Mouse (Mus musculus) lung, postnatal 0 days (tissue): ENCODE results near the gene Myh14. TPM values are rescaled to one million over a fixed set of nuclear protein-coding genes. Genes with fewer than 3 reads are reported as not detected.

Source experiments
- ATAC-seq: fragments of 200-750 bp; cut with Nextera tagmentation; 2 replicates; pipeline ENCODE4 v1.8.0; 2017; ENCODE audit warnings: moderate library complexity
- DNase-seq: peaks from one replicate; pipeline ENCODE4 v3.0.0-alpha.2; 2016; ENCODE audit warnings: low spot score
- H3K27ac ChIP-seq: fragments of 300-500 bp; sonication (generic); 2 replicates; pipeline ENCODE4 v1.5.1; 2014; ENCODE audit warnings: antibody characterized with exemption, mild to moderate bottlenecking, low read length, mixed read lengths
- H3K27me3 ChIP-seq: fragments of 300-500 bp; sonication (generic); replicated peaks from 2 replicates; pipeline ENCODE4 v1.6.1; 2014; ENCODE audit warnings: low read length, mixed read lengths; ENCODE audit not compliant: insufficient read depth
- H3K36me3 ChIP-seq: fragments of 300-500 bp; sonication (generic); 2 replicates; pipeline ENCODE4 v1.6.1; 2014; ENCODE audit warnings: low read length, mixed read lengths; ENCODE audit not compliant: insufficient read depth
- H3K4me1 ChIP-seq: fragments of 300-500 bp; sonication (generic); 2 replicates; pipeline ENCODE4 v1.6.1; 2014; ENCODE audit warnings: antibody characterized with exemption, low read depth, low read length, mixed read lengths; ENCODE audit not compliant: insufficient read depth
- H3K4me2 ChIP-seq: fragments of 300-500 bp; sonication (generic); replicated peaks from 2 replicates; pipeline ENCODE4 v1.6.1; 2014; ENCODE audit warnings: low read depth, mild to moderate bottlenecking, low read length, moderate library complexity, mixed read lengths
- H3K4me3 ChIP-seq: fragments of 300-500 bp; sonication (generic); 2 replicates; pipeline ENCODE4 v1.5.1; 2014; ENCODE audit warnings: low read depth, low read length
- H3K9ac ChIP-seq: fragments of 300-500 bp; sonication (generic); replicated peaks from 2 replicates; pipeline ENCODE4 v1.6.1; 2014; ENCODE audit warnings: low read depth, mild to moderate bottlenecking
- H3K9me3 ChIP-seq: fragments of 300-500 bp; sonication (generic); 2 replicates; pipeline ENCODE4 v1.6.1; 2016; ENCODE audit warnings: low read length, mixed read lengths
- CTCF ChIP-seq: IDR thresholded peaks from 2 replicates; pipeline ENCODE4 v1.5.1; 2016; ENCODE audit warnings: antibody characterized with exemption, mild to moderate bottlenecking
- EP300 ChIP-seq: IDR thresholded peaks from 2 replicates; pipeline ENCODE4 v1.6.1; 2016; ENCODE audit warnings: antibody characterized with exemption, mild to moderate bottlenecking, control low read depth
- WGBS: fragments of 180-500 bp; shearing (Covaris S2); extraction: QIAGEN DNeasy Blood & Tissue Kit; methylation state at CpG from one replicate; pipeline ENCODE4 v1.1.7; 2014; 5-methylcytosine and 5-hydroxymethylcytosine counted together
- polyA plus RNA-seq: library from polyadenylated mRNA; unstranded; fragments of >200 nt; fragmentation: Nextera tagmentation; extraction: Ambion mirVana; gene quantifications from 2 replicates; pipeline ENCODE4 v1.2.1, GENCODE M21; 2015

Gene Myh14
- polyA plus RNA-seq, 1 experiment from 2014 or later, result 215 TPM

DNA sequence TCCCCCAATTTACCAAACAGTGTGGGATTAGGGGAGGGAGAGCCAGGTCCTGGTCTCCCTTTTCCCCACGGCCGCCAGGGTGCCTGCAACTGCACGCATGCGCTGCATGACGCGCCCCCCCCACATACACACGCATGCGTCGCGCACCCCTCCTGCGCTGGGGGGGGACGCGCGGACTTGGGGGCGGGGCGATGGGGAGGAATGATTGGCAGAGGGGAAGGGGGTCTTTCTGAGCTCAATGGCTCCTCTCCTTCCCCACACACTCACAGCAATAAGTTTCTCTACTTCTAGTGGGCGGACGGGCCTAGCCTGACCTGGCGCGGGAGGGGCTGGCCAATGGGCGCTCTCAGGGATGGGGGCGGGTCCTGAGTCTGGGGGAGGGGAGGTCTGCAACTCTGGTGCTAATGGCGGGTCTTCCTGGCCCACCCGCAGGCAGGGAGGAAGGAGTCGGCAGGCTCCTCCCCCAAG, 66.5 kb downstream of the Myh14 start:
- Histone ChIP-seq H3K9ac (0 out of 2 replicates have a peak overlapping the region, but pooled peaks have one; percentile 23), H3K27me3 (0 out of 2 replicates have a peak, but pooled peaks cover 12% of the 10 kb centered on the region), H3K4me3 (no peak overlapping the region), H3K9me3 (no peaks in the 10 kb centered on the region), H3K4me2 (peak overlapping the region; percentile 44), H3K27ac (no peak overlapping the region), H3K36me3 (peaks cover 9% of the 10 kb centered on the region; the same call in 1 of the 2 replicates), H3K4me1 (no peaks in the 10 kb centered on the region)
- DNase-seq (peak; percentile 36), ATAC-seq (peak; percentile 31)
- peak; percentile 47 for TF ChIP-seq CTCF
- TF ChIP-seq EP300, result no peak
- under 1% methylated on average over 18 of the region's 25 CpGs for WGBS

- Histone ChIP-seq H3K4me1 (no peaks in the 10 kb centered on the region), H3K4me2 (no peak overlapping the region), H3K27me3 (0 out of 2 replicates have a peak, but pooled peaks cover 12% of the 10 kb centered on the region), H3K4me3 (no peak overlapping the region), H3K27ac (no peak overlapping the region), H3K9ac (no peak overlapping the region), H3K36me3 (peaks cover 9% of the 10 kb centered on the region; the same call in 1 of the 2 replicates), H3K9me3 (no peaks in the 10 kb centered on the region)
- DNase-seq, result no peak
- WGBS, result 6% methylated on average over 20 of the region's 20 CpGs
- no peak for ATAC-seq
- TF ChIP-seq CTCF (no peak), EP300 (no peak)
These were observed 67.3 kb downstream of the Myh14 start for GRCm38 (mm10) chr7:44603186-44603855.

GRCm38 (mm10) chr7:44602443-44602842, 68.2 kb downstream of the Myh14 start:
- H3K9me3 ChIP-seq, result no peaks in the 10 kb centered on the region
- H3K27me3 ChIP-seq, result 0 out of 2 replicates have a peak, but pooled peaks cover 12% of the 10 kb centered on the region
- ATAC-seq (no peak), DNase-seq (no peak)
- H3K4me2 ChIP-seq, result no peak overlapping the region
- no peak overlapping the region for H3K27ac ChIP-seq
- TF ChIP-seq EP300 (no peak), CTCF (no peak)
- no peak overlapping the region for H3K9ac ChIP-seq
- peaks cover 6% of the 10 kb centered on the region; the same call in 1 of the 2 replicates for H3K36me3 ChIP-seq
- no peaks in the 10 kb centered on the region for H3K4me1 ChIP-seq
- no peak overlapping the region for H3K4me3 ChIP-seq
- WGBS, result 14% methylated on average over 10 of the region's 11 CpGs

GRCm38 (mm10) chr7:44601646-44602045, 69.0 kb downstream of the Myh14 start:
- H3K4me1 ChIP-seq, result no peaks in the 10 kb centered on the region
- H3K36me3 ChIP-seq, result 0 out of 2 replicates have a peak, but pooled peaks cover under 1% of the 10 kb centered on the region
- 0 out of 2 replicates have a peak, but pooled peaks cover 12% of the 10 kb centered on the region for H3K27me3 ChIP-seq
- no peak overlapping the region for H3K4me3 ChIP-seq
- TF ChIP-seq CTCF, result no peak
- TF ChIP-seq EP300, result no peak
- H3K9me3 ChIP-seq, result no peaks in the 10 kb centered on the region
- H3K4me2 ChIP-seq, result no peak overlapping the region
- DNase-seq (no peak), ATAC-seq (no peak)
- WGBS, result 14% methylated on average over 18 of the region's 19 CpGs
- H3K9ac ChIP-seq, result no peak overlapping the region
- no peak overlapping the region for H3K27ac ChIP-seq

- TF ChIP-seq CTCF (no peak), EP300 (no peak)
- H3K9me3 ChIP-seq, result no peaks in the 10 kb centered on the region
- DNase-seq, result no peak
- no peaks in the 10 kb centered on the region for H3K4me1 ChIP-seq
- 73% methylated on average over 10 of the region's 10 CpGs for WGBS
- H3K27me3 ChIP-seq, result 0 out of 2 replicates have a peak, but pooled peaks cover 12% of the 10 kb centered on the region
- H3K9ac ChIP-seq, result no peak overlapping the region
- H3K27ac ChIP-seq, result no peak overlapping the region
- no peak for ATAC-seq
- no peak overlapping the region for H3K4me2 ChIP-seq
- no peaks in the 10 kb centered on the region for H3K36me3 ChIP-seq
- H3K4me3 ChIP-seq, result no peak overlapping the region
These were observed 69.9 kb downstream of the Myh14 start for GRCm38 (mm10) chr7:44600691-44601262.

DNA sequence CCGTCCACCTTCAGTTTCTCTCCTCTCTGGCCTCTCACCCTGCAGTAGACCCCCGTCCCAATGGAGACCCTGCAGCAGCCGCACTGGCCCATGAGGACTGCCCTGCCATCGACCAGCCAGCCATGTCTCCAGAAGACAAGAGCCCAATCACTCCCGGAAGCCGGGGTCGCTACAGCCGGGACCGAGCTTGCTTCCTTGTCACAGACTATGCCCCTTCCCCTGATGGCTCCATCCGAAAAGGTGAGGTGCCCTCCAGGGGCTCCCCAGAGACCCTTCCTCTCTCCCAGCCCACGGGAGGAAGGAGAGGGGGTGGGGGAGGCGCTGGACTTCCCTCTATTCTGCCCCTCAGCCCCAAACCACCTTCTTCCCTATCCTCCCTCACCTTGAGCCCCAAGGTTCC, 72.3 kb downstream of the Myh14 start:
- DNase-seq, result no peak
- whole genome bisulfite sequencing, result 76% methylated on average over 9 of the region's 12 CpGs
- TF ChIP-seq CTCF (no peak), EP300 (no peak)

More for the DNA sequence above, 72.3 kb downstream of the Myh14 start:
- no peak for ATAC-seq
- Histone ChIP-seq H3K27me3 (0 out of 2 replicates have a peak, but pooled peaks cover 12% of the 10 kb centered on the region), H3K36me3 (no peaks in the 10 kb centered on the region), H3K27ac (no peak overlapping the region), H3K4me1 (no peaks in the 10 kb centered on the region), H3K9ac (no peak overlapping the region), H3K9me3 (no peaks in the 10 kb centered on the region), H3K4me2 (no peak overlapping the region), H3K4me3 (no peak overlapping the region)
